Mouse (Mus musculus) neural tube, embryonic 14.5 days (tissue): ENCODE measurements around the gene Plk5. TPM values are rescaled to one million over a fixed set of nuclear protein-coding genes. Genes with fewer than 3 reads are reported as not detected.

Experiments used
- ATAC-seq: fragments of 200-750 bp; cut with Nextera tagmentation; 2 replicates; pipeline ENCODE4 v1.8.0; 2017; ENCODE audit warnings: low read depth, mild to moderate bottlenecking, moderate TSS enrichment, moderate library complexity
- H3K27ac ChIP-seq: fragments of 300-500 bp; sonication (generic); 2 replicates; pipeline ENCODE4 v1.5.1; 2014; ENCODE audit warnings: low read depth, mild to moderate bottlenecking, control low read depth, low read length, moderate library complexity, mixed read lengths
- H3K27me3 ChIP-seq: fragments of 300-500 bp; sonication (generic); 2 replicates; pipeline ENCODE4 v1.6.1; 2014; ENCODE audit warnings: low read length; ENCODE audit not compliant: control insufficient read depth, insufficient read depth
- H3K36me3 ChIP-seq: fragments of 300-500 bp; sonication (generic); 2 replicates; pipeline ENCODE4 v1.6.1; 2014; ENCODE audit warnings: low read length, mixed read lengths; ENCODE audit not compliant: control insufficient read depth, insufficient read depth
- H3K4me1 ChIP-seq: fragments of 300-500 bp; sonication (generic); 2 replicates; pipeline ENCODE4 v1.6.1; 2014; ENCODE audit warnings: low read length; ENCODE audit not compliant: control insufficient read depth, insufficient read depth
- H3K4me2 ChIP-seq: fragments of 300-500 bp; sonication (generic); 2 replicates; pipeline ENCODE4 v1.6.1; 2014; ENCODE audit warnings: mild to moderate bottlenecking, low read depth, low read length, control low read depth
- H3K4me3 ChIP-seq: fragments of 300-500 bp; sonication (generic); 2 replicates; pipeline ENCODE4 v1.5.1; 2014; ENCODE audit warnings: low read depth, low read length, control low read depth, mixed read lengths
- H3K9ac ChIP-seq: fragments of 300-500 bp; sonication (generic); replicated peaks from 2 replicates; pipeline ENCODE4 v1.6.1; 2014; ENCODE audit warnings: low read depth, mild to moderate bottlenecking, control low read depth, low read length, mixed read lengths
- H3K9me3 ChIP-seq: fragments of 300-500 bp; sonication (generic); 2 replicates; pipeline ENCODE4 v1.6.1; 2016; ENCODE audit warnings: low read length; ENCODE audit not compliant: control insufficient read depth
- WGBS: fragments of 180-500 bp; shearing (Covaris S2); extraction: QIAGEN DNeasy Blood & Tissue Kit; methylation state at CpG from one replicate; pipeline ENCODE4 v1.1.7; 2014; 5-methylcytosine and 5-hydroxymethylcytosine counted together
- polyA plus RNA-seq: library from polyadenylated mRNA; unstranded; fragments of >200 nt; fragmentation: Nextera tagmentation; extraction: Ambion mirVana; gene quantifications from 2 replicates; pipeline ENCODE4 v1.2.1, GENCODE M21; 2014

The Plk5 gene
- polyA plus RNA-seq, 1 experiment from 2014 or later, result 3.4 TPM

DNA sequence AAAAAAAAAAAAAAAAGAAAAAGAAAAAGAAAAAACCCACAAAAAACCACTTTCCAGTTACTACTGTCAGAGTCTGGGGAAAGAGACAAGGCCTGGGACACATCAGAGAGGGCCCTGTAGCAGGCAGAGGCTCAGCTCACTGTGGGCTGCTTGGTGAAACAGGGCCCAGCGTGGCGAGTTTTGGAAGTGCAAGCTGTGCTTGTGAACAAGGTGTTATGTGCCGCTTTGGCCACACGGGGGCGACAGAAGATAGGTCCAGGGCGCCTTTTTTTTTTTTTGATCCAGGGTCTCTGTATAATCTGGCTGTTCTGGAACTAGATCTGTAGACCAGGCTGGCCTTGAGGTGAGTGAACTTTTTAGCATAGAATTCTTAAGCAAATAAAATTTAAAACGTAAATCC is 19.9 kb downstream of the Plk5 start:
- ATAC-seq, result no peak
- H3K4me1 ChIP-seq, result peaks cover 3% of the 10 kb centered on the region; the same call in 1 of the 2 replicates
- no peaks in the 10 kb centered on the region for H3K9me3 ChIP-seq
- 2% methylated on average over 7 of the region's 7 CpGs for WGBS
- no peak overlapping the region for H3K27ac ChIP-seq
- peaks cover 18% of the 10 kb centered on the region for H3K36me3 ChIP-seq
- H3K9ac ChIP-seq, result no peak overlapping the region
- H3K4me2 ChIP-seq, result no peak overlapping the region
- H3K4me3 ChIP-seq, result no peak overlapping the region
- H3K27me3 ChIP-seq, result no peaks in the 10 kb centered on the region

DNA sequence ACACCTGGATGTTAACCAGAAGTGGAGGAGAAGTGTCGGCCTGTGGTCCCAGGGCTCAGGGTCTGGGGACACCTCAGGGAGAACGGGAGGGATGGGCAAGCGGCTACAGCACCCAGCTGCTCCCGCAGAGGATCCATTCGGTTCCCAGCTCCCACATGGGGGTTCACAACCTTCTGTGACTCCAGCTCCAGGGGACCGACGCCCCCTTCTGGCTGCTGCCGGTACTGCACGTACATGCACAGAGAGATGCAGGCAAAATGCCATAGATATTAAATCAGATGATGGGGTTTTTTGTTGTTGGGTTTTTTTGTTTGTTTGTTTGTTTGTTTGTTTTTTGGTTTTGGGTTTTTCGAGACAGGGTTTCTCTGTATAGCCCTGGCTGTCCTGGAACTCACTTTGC is 21.5 kb downstream of the Plk5 start:
- Histone ChIP-seq H3K9me3 (no peaks in the 10 kb centered on the region), H3K27me3 (no peaks in the 10 kb centered on the region), H3K36me3 (peaks cover 33% of the 10 kb centered on the region), H3K4me1 (0 out of 2 replicates have a peak, but pooled peaks cover 4% of the 10 kb centered on the region), H3K9ac (no peak overlapping the region), H3K27ac (no peak overlapping the region), H3K4me2 (no peak overlapping the region), H3K4me3 (no peak overlapping the region)
- no peak for ATAC-seq
- 51% methylated on average over 10 of the region's 10 CpGs for WGBS

GRCm38 (mm10) chr10:80382641-80383365 is 26.5 kb downstream of the Plk5 start:
- WGBS, result 85% methylated on average over 7 of the region's 7 CpGs
- peaks cover 2% of the 10 kb centered on the region; the same call in 1 of the 2 replicates for H3K27me3 ChIP-seq
- H3K36me3 ChIP-seq, result peaks cover 48% of the 10 kb centered on the region
- peak overlapping the region; percentile 100 for H3K9ac ChIP-seq
- H3K4me3 ChIP-seq, result no peak overlapping the region; the same call in 1 of the 2 replicates
- peak overlapping the region; percentile 99 for H3K4me2 ChIP-seq
- peaks cover 25% of the 10 kb centered on the region for H3K4me1 ChIP-seq
- no peak overlapping the region for H3K27ac ChIP-seq
- ATAC-seq, result no peak
- no peaks in the 10 kb centered on the region for H3K9me3 ChIP-seq

- Histone ChIP-seq H3K4me3 (peak overlapping the region; percentile 93; the same call in 1 of the 2 replicates), H3K4me1 (peaks cover 31% of the 10 kb centered on the region), H3K4me2 (peak overlapping the region; percentile 99), H3K9me3 (no peaks in the 10 kb centered on the region), H3K9ac (peak overlapping the region; percentile 100), H3K36me3 (peaks cover 48% of the 10 kb centered on the region), H3K27ac (no peak overlapping the region), H3K27me3 (peaks cover 2% of the 10 kb centered on the region; the same call in 1 of the 2 replicates)
- 58% methylated on average over 4 of the region's 4 CpGs for WGBS
- ATAC-seq, result no peak
Observed at GRCm38 (mm10) chr10:80383431-80383830, 27.2 kb downstream of the Plk5 start.

- peak overlapping the region; percentile 99 for H3K4me2 ChIP-seq
- no peak for ATAC-seq
- H3K27ac ChIP-seq, result no peak overlapping the region
- H3K36me3 ChIP-seq, result peaks cover 47% of the 10 kb centered on the region
- peak overlapping the region; percentile 93 for H3K4me3 ChIP-seq
- 89% methylated on average over 4 of the region's 4 CpGs for WGBS
- no peaks in the 10 kb centered on the region for H3K9me3 ChIP-seq
- peaks cover 2% of the 10 kb centered on the region; the same call in 1 of the 2 replicates for H3K27me3 ChIP-seq
- peaks cover 33% of the 10 kb centered on the region for H3K4me1 ChIP-seq
- peak overlapping the region; percentile 100 for H3K9ac ChIP-seq
Observed at GRCm38 (mm10) chr10:80384115-80384639, 27.9 kb downstream of the Plk5 start.

DNA sequence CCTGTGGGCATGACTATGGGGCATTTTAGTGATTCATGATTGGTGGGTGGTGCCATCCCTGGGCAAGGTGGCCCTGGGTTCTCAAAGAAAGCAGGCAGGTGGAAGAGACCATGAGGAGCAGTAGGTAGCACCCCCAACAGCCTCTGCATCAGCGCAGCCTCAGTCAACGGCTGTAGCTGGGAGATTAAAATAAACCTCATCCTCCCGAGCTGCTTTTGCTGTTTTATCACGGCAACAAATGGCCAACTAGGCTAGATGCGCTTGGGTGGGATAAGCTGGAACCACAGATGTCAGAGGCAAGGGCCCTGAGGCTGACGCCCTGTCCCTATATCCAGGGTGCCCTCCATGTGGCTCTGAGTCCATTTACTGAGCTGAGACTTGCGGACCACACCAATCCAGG is 28.4 kb downstream of the Plk5 start:
- Histone ChIP-seq H3K36me3 (peaks cover 42% of the 10 kb centered on the region), H3K4me1 (peaks cover 33% of the 10 kb centered on the region)
- WGBS, result 54% methylated on average over 7 of the region's 7 CpGs

DNA sequence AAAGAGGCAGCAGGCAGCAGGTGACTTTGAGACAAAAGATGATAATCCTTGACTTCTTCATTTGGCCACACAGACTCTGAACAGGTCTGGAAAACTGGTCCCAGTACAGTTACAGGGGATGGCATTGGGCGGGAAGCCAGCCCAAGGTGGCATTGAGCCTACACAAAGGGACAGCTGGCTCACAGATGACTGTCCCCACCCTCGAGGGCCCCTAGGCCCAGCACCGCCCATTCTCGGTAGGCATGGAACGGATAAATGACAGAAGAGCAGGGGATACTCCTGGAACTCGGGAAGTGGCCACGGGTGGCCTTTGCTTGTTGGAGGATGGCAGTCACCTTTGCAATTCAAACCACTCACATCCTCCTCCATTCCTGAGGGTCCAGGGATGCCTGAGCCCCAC is 29.1 kb downstream of the Plk5 start:
- H3K27me3 ChIP-seq, result peaks cover 2% of the 10 kb centered on the region; the same call in 1 of the 2 replicates
- H3K9ac ChIP-seq, result peak overlapping the region; percentile 100
- 6% methylated on average over 7 of the region's 7 CpGs for WGBS
- peak overlapping the region; percentile 93 for H3K4me3 ChIP-seq
- H3K4me1 ChIP-seq, result peaks cover 33% of the 10 kb centered on the region
- no peaks in the 10 kb centered on the region for H3K9me3 ChIP-seq
- no peak for ATAC-seq
- H3K27ac ChIP-seq, result peak overlapping the region; percentile 97
- peak overlapping the region; percentile 99 for H3K4me2 ChIP-seq
- H3K36me3 ChIP-seq, result peaks cover 37% of the 10 kb centered on the region

More for the DNA sequence above, 28.4 kb downstream of the Plk5 start:
- Histone ChIP-seq H3K9ac (peak overlapping the region; percentile 100), H3K4me3 (peak overlapping the region; percentile 93), H3K27me3 (peaks cover 2% of the 10 kb centered on the region; the same call in 1 of the 2 replicates), H3K9me3 (no peaks in the 10 kb centered on the region), H3K4me2 (peak overlapping the region; percentile 99), H3K27ac (peak overlapping the region; percentile 97)
- no peak for ATAC-seq

DNA sequence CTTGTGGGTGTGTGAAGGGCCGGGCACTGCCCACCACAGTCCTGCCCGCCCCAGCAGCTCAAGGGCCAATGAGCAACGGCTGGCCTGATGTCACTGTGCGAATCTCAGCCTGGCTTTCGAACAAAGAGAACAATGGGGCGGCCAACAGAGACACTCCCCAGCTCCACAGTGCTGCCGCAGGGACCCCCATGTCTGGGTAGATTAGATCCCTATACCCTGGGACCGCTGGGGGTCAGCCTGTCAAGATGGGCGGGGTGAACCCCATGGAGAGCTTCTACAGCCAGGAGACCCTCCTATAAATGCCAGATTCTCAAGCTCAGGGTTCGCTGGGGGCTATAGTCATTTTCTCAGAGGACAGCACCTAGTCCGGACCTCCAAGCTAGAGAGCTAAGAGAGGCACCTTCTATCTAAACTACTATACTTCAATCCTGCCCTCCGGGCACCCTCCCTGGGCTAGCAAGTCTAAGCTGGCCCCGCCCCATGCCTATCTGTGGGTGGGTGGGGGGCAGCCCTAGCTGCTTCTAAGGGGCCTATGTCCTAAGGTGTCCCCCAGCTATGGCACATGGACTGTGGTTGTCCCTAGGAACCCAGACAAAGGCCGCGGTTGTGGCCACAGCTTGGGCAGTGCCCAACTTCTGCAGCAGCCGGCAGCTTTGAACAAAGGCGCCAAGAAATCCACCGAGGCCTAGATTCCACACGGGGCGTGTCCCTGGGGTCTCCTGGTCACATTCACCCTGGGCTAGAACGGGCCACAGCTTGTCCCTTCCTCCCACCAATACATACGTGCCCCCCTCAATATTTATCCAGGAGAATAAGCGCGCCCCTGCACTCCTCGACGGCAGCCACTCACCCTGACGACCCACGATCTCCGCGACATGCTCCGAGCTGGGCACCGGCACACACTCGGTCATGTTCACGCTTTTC is 29.8 kb downstream of the Plk5 start:
- peak; percentile 68 for ATAC-seq
- Histone ChIP-seq H3K27me3 (peaks cover 2% of the 10 kb centered on the region; the same call in 1 of the 2 replicates), H3K36me3 (peaks cover 36% of the 10 kb centered on the region), H3K9ac (peak overlapping the region; percentile 100), H3K9me3 (no peaks in the 10 kb centered on the region), H3K4me2 (peak overlapping the region; percentile 99), H3K4me3 (peak overlapping the region; percentile 93), H3K27ac (peak overlapping the region; percentile 97), H3K4me1 (peaks cover 31% of the 10 kb centered on the region)
- WGBS, result under 1% methylated on average over 34 of the region's 34 CpGs
